Mouse (Mus musculus) erythroid progenitor cell, adult 5-6 weeks (primary cell): ENCODE results near the gene Rab42. TPM values are rescaled to one million over a fixed set of nuclear protein-coding genes. Genes with fewer than 3 reads are reported as not detected.
A peak's percentile ranks its signal among the peaks of the same experiment; 100 is the strongest.
"Not testable (repeated sequence)": the region's sequence is repeated elsewhere in the genome, so short reads cannot be mapped to it uniquely, and the experiment has no call there.

Experiments used
- ATAC-seq: replicated peaks from 2 replicates; pipeline ENCODE4 v1.8.0; 2016; ENCODE audit warnings: moderate number of reproducible peaks, mild to moderate bottlenecking, moderate TSS enrichment, inconsistent platforms; ENCODE audit not compliant: poor library complexity, low FRiP score, severe bottlenecking
- total RNA-seq, 2 experiments: library from RNA; stranded (forward) in 1 of 2; stranded (reverse) in 1 of 2; fragments of 150-400 nt in 1 of 2; fragments of 186-747, 209-891 nt in 1 of 2; gene quantifications; 2 replicates each; pipeline versions ENCODE4 v1.2.3 to v1.2.4; 2015 to 2017; ENCODE audit warnings: low replicate concordance in 2 of 2

Gene Rab42
- total RNA-seq, 2 experiments from 2014 or later = not detected

- not testable (repeated sequence) for ATAC-seq
Measured at GRCm38 (mm10) chr4:132288840-132289239, 14.3 kb downstream of the Rab42 start.

GRCm38 (mm10) chr4:132275949-132276348, 27.2 kb downstream of the Rab42 start:
- 0 out of 2 replicates have a peak, but pooled peaks have one; percentile 15 for ATAC-seq

DNA sequence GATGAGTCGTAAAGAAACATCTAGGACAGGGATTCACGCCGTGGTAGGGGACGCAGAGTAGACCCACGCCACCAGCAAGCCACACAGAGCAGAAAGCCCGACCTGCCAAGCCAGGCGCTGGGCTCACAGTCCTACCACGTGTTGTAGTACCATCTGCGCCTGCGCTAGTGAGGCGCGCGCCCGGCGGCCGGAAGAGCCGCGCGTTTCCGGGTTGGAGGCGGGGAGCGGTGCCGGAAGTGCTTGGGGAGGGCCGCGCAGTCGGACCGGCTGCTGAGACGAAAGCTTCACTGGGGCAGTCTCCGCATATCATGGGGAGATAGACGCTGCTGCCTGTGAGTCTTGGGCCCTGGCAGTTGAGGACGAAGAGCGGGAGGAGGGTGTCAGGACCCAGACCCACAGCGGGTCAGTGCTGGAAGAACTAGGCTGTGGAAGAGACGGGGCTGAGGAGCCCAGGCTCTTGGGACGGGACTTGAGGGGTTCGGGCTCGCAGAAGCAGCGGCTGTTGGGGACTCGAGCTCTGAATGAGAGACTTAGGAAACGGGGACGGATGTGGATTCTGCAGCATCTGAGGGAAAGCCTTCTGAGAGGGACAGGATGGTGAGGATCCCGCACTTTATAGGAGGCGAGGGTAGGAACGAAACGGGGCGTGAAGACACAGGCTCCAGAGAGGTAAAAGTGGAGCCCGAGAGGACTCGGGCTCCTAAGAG, 28.9 kb downstream of the Rab42 start, which contains the start of gene Taf12:
TSS of gene Taf12 (plus strand) at position 220 of the 707 bp plus-strand sequence.
- ATAC-seq = peak; percentile 82

- ATAC-seq = no peak
Measured at GRCm38 (mm10) chr4:132273166-132273565, 30.0 kb downstream of the Rab42 start.

GRCm38 (mm10) chr4:132269740-132270560, 33.2 kb downstream of the Rab42 start:
- peak; percentile 79 for ATAC-seq

DNA sequence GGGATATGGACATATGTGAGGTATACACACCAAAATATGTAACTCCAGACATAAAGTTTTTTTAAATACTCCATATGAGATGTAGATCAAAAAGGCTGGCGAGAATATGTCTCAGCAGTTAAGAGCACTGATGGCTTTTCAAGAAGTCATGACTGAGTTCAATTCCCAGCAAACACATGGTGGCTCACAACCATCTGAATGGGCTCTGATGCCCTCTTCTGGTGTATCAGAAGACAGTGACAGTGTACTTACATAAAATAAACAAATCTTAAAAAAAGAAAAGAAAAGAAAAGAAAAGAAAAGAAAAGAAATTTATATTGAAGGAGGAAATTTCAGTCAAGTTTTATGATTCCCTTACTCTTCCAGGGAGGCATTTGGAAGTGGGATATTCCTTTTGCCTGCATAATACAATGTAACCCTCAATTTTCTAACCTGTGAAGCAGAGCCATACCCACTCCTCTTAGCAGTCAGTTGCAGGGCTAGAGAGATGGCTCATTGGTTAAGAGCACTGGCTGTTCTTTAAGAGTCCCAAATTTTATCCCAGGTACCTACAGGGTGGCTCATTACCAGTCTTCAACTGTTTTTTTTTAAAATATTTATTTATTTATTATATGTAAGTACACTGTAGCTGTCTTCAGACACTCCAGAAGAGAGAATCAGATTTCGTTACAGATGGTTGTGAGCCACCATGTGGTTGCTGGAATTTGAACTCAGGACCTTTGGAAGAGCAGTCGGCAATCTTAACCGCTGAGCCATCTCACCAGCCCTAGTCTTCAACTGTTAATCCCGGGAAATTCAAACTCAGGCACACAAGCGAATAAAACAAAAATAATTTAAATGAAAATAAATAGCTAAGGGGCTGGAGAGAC, 34.1 kb downstream of the Rab42 start:
- no peak for ATAC-seq

- no peak for ATAC-seq
Measured at GRCm38 (mm10) chr4:132266835-132267349, 36.3 kb downstream of the Rab42 start.

DNA sequence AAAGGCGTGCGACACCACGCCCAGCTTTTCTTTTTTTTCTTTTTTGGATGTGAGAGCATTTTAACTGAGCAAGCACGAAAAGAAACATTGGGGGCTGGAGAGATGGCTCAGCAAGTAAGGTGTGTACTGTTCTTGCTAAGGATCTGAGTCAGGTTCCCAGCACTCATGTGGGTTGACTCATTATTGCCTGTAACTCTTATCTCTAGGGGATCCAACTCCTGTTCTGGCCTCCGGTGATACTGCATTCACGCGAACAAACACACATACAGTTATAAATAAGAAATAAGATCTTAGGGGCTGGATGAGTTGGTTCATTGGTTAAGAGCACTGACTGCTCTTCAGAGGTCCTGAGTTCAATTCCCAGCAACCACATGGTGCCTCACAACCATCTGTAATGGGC, 39.9 kb downstream of the Rab42 start:
- ATAC-seq = no peak

- ATAC-seq = no peak
Measured at GRCm38 (mm10) chr4:132262358-132262616, 40.9 kb downstream of the Rab42 start.

DNA sequence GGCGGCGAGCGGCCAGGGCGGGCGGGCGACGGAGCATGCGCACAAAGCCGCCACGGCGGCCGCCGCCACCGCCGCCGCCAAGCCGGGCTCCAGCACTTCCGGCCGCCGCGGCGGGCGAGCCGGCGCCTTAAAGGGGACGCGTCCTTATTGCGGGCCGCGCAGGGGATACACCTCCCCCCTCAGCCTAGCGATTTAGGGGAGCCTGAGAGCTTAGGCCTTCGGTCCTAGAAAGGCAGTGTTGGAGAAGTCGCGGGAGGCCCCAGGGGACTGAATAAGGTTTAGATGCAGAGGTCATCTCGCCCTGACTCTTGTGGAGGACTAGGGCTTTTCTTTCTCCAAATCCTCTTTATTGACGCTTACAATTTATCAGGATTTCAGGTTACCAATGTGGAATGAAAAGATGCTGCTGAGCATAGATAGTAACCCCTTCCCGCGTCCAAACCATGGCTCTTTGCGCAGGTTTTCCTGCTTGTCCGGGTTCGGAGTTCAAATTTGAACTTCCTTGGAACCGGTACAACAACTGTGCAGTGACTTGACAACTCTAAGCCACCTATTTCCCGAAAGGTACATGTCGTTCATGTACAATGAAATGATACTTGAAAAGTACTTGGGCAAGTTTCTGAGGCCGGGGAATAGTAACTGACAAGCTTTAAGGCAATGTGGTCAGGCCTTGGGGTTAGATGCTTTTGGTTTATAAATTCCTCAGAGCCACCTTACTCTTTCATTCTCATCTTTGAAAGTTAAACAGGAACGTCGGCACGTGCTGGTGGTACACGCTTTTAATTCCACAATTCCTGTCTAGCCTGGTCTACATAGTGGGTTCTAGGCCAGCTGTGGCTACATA, 41.4 kb downstream of the Rab42 start, which contains the start of gene Gmeb1:
TSS of gene Gmeb1 (minus strand) at position 89 of the 844 bp plus-strand sequence.
- peak; percentile 85 for ATAC-seq

GRCm38 (mm10) chr4:132260404-132261379, 42.5 kb downstream of the Rab42 start:
- ATAC-seq = peak; percentile 55

GRCm38 (mm10) chr4:132259248-132259647, 43.9 kb downstream of the Rab42 start:
- ATAC-seq = no peak

GRCm38 (mm10) chr4:132256384-132256783, 46.8 kb downstream of the Rab42 start:
- ATAC-seq = no peak

GRCm38 (mm10) chr4:132254986-132255385, 48.2 kb downstream of the Rab42 start:
- no peak for ATAC-seq

GRCm38 (mm10) chr4:132253622-132254021, 49.6 kb downstream of the Rab42 start:
- ATAC-seq = no peak

DNA sequence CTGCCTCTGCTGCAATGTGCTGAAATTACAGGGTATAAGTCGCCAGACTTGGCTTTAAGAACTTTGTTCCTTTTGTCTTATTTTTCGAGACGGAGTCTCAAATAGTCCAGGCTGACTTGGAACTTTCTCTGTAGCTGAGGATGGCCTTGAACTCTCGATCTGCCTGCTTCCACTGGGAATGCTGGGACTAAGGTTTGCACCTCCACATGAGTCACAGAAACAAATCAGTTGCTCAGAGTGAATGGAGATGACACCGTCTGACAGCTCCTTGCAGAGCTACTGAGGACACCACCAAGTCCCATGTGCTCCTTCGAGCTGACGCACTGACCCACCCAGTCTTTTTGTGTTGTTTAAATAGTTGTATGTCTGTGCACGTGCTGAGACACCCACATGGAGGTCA, 50.1 kb downstream of the Rab42 start:
- no peak for ATAC-seq
